Mouse (Mus musculus) urinary bladder, adult 18-20 months (tissue): ENCODE measurements around the gene Asb18.

ENCODE experiments used
- DNase-seq, 2 experiments: peaks; one replicate each; pipeline ENCODE4 v3.0.0; 2022; ENCODE audit warnings: low spot score in 2 of 2, mixed read lengths in 2 of 2

Gene Asb18

DNA sequence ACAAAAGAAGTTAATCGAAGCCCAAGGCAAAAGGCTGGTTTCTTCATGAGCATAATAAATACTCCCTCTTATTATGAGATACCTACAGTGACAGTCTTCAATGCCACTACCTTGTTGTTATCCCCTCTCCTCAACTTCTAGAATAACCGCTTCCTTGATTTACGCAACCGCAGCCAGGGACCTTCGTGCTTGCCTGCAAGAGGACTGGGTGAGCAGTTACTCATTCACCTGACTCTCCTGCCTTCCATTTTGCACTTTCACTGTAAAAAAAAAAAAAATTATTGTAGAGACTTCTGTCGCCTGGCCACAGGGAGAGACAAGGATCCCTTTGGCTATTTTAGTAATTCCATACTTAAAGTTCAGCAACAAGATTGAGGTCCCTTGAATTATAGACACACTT lies 81.4 kb downstream of the Asb18 start:
- no peak for DNase-seq

DNA sequence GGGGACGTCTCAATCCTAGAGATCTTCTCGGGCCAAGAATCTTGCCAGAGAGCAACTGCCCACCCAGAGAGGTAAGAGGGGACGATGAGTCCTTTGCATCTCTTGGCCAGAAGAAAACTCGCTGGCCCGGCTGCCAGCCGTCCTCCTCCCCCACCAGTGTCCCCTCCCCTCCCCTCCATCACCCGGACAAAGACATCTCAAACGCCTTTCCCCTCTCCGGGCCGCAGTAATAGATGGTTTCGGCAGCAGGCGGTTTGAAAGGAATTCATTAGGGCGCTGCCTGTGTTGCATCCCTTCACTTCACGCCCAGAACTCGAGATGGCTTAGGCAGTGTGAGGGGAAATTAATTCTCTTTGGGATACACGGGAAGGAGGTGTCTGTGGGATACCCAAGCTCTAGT lies 81.8 kb downstream of the Asb18 start:
- no peak for DNase-seq

DNA sequence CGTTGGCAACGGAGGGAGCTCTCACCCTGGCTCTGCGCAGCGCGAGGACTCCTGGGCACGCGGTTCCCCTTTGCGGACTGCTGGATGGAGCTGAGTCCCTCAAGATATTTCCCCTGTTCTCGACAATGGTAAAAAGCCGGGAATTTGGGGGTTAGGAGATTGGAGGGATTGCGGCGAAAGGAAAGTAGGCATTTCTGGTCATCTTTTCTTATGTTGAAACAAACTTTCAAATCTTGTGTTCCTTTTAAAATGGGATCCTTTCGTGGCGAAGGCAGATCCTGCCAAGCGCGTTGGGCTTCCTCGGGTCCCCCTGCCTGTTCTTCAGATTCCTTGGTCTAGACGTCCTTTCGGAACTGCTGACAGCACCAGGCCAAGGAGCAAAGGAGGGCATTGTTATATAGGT lies 82.4 kb downstream of the Asb18 start:
- DNase-seq = no peak

DNA sequence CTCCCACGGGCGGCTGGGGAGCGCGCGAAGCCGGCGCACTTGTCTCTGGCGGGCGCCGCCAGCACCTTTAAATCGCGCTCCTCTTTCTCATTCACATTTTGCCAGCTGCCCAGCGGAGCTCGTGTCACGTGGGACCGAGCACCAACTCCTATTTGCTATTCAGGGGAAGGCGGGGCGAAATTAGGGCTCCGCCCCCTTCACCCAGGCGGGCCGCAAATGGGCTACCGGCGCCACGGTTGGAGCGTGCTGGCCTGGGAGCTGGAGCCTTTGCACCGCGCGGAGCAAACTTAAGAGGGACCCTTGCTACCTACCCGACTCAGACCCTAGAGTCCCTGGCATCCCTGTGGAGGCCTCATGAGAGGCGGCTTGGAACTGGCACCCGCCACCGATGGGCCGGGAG lies 83.3 kb downstream of the Asb18 start, which contains the start of gene Gbx2:
TSS of gene Gbx2 (minus strand) at position 60 of the 400 bp plus-strand sequence.
- DNase-seq = no peak

DNA sequence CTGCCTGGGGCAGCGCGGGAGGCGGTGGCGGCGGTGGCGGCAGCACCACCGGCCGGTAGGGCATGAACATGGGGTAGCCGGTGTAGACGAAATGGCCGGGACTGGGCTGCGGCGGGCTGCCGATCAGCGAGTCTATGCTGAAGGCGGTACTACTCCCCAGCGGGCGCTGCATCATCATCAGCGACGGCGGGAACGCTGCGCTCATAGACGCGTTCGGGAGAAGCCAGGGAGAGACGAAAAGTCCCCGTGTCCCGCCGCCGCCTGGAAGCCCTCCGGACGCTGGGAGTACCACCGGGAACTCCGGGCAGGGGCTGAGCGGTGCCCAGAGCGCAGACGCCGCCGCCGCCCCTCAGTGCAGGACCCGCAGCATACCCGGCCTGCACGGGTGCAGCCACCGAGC lies 83.9 kb downstream of the Asb18 start:
- no peak for DNase-seq

DNA sequence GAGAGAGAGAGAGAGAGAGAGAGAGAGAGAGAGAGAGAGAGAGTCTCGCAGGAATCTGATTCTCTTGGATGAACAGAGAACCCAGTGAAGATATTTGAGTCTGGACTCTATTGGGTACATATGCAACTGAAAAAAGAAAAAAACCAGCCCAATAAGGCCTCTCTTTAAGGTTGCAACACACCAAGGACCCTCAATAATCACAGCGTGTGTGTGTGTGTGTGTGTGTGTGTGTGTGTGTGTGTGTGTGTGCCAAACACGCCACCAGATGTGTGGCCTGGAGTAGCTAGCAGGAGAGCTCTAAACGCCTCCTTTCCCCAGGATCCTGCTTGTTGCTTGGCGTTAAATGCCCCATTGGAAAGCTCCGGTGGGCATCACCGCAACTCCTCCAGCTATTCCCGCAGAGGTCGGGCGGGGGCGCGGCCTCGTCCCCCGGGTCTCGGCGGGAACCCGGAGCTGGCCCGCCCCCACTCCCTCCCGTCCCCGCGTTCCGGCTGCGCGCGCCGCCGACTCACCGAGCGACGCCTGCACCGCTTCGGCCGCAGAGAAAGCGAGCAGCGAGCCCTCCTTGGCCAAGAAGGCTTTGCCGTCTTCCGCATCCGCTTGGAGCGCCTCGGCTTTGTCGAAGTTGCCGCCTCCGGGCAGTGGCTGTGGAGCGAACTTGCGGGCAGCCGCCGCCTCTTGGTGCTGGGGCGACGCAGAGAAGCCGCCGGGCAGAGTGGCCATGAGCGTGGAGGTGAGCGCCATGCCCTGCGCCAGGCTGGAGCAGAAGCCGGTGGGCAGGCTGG lies 84.6 kb downstream of the Asb18 start:
- DNase-seq = no peak

DNA sequence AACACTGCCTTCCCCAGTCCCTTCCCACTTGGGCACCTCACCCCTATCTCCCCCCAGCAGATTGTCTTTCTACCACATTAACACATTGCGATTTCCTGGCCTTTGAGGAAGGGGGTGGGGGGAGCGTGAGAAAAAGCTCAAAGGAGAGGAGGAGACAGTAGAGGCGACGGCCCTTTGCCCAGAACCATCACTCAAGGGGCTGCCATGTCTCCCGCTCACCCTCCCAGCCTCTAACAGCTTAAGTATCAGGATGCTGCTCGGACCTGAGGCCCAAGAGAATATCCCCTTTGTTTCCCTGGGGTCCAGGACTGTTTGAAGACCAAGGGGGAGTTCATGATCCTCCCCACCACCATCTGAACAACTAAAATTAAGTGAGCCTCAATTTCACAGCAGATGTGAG lies 85.3 kb downstream of the Asb18 start:
- DNase-seq = no peak

DNA sequence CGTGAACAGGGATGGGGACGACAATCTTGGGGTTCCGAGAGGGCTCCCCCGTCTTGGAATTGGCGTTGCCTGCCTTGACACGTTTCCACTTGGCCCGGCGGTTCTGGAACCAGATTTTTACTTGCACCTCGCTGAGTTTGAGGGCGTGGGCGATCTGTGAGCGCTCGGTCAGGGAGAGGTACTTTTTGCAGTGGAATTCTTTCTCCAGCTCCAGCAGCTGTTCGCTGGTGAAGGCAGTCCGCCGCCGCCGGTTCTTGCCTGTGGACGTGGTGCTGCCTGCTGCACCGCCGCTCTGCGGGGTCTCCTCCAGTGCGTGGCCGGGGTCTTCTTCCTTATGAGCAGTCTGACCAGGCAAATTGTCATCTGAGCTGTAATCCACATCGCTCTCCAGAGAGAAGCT lies 85.8 kb downstream of the Asb18 start:
- no peak for DNase-seq

DNA sequence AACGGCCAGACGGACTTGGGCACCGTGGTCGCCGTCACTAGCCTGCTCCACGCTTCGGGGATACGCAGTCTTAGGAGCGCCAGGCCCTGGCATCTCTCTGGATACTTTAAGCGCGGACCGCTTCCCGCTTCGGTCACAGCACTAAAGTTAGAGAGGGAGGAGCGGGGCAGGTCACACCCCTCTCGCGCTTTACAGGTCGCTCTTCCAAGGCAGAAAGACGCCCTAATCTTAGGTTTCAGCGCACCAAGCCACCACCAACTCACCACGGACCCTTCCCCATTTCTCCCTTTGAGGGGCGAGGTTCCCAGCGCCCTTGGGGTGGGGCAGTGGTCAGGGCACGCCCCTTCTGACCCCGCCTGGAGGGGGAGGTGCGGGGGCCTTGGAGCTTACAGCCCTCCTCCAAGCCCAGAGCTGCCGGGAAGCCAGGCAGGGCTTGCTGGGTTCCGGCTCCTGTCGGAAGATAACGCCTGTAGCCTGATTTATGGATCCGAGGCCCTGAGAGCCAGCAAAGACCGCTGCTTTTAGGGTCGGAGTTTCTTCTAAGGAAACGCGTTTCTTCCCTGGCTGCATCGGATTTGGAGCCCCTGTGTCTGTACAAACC lies 87.3 kb downstream of the Asb18 start:
- no peak for DNase-seq

DNA sequence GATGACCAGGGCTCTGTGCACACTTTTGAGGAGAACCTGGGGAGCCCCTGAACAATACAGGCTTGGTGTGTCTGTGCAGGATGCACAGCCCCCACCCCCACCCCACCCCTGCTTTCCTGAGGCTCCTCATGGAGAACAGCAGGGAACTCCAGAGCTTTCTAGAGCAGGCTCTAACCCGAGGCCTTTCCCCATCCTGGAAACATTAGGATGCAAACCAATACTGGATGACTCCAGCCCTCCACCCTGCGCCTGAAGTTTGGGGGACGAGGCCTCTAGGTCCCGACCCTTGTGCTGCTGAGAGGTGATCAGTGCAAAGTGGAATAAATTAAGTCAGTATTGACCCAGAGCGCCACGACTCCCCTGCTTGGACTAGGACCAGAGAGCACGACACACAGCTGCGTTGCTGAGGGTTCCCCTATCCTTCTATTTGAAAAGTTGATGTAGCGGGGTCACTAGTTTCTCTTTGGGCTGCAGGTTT lies 87.8 kb downstream of the Asb18 start:
- DNase-seq = no peak

DNA sequence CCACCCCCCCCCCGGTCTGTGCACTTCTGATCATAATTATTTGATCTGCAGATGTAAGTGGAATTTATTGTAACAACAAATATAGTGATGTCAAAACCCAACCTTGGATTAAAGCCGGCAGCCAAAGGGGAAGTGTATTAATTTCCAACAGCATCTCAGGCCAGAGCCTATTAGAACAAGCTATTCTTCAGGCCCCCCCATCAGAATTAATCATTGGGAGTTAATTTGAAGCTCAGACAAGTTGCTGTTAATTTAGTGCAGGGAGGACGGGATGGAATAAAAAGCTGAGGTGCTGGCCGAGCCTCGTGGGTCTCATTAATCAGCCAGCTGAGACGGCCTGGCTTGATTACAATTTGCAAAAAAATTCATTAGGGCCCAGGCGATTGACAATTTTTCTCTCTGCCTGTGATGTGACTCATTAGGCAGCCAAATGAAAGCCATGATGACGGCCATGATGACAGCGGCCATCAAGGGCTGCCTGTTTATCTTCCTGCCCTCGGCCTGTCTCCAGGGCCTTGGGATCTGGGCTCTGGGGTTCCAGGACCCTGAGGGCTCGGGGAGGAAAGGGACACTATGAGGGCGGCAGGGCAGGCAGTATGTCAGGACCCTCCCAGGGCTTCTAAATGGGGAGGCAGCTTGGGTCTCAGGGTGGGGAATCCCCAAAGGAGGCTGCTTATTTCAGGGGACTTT lies 88.8 kb downstream of the Asb18 start:
- DNase-seq = no peak

DNA sequence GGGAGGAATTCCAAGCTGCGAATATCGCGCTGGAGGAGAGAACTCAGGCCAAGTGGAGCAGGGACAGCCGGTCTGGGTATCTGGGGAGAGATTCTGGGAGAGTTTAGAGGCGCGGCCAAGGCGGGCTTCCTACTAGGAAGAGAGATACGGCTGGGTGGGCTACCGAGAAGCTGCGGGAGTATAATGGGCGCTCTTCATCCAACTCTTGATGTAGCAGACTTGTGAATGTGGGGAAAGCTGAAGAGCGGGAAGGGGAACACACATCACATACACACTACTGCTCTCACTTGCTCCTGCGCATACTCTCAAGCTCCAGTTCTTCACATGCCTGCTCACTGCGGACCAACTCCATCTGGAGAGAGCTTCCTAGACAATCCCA lies 90.8 kb downstream of the Asb18 start:
- no peak for DNase-seq

DNA sequence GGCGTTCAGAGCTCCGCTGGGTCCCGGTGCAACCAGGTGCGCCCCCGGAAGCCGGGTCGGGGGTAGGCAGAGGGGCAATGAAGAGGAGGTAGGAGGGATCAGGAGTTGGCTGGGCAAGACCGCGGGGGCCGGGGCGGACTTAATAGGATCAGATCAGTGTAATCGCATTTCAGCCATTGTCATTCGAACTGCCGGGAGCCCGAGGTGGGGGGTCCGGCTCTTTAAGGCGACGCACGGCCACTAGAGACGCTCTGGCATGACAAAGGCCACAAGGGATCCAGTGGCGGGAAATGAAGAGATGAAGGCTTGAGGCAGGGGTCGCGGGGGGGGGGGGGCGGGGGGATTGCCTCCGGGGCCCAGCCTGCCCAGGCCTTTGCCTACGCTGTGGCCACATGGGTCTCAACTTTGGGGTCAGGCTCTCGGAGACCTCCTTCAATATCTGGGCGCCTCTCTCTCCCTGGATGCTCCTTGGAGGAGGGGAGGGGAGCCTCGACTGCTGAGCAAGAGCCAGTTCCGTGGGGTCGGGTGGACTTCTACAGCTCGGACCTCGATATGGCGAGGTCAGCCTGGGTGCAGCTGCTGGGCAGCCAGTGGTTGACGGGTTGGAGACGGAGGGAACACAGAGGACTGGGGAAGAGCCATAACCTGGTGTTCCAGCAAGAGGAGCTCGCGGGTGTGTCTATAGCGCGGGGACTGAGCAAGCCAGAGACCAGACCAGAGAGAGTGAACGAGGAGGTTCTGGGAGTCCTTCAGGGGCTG lies 91.4 kb downstream of the Asb18 start:
- no peak for DNase-seq

DNA sequence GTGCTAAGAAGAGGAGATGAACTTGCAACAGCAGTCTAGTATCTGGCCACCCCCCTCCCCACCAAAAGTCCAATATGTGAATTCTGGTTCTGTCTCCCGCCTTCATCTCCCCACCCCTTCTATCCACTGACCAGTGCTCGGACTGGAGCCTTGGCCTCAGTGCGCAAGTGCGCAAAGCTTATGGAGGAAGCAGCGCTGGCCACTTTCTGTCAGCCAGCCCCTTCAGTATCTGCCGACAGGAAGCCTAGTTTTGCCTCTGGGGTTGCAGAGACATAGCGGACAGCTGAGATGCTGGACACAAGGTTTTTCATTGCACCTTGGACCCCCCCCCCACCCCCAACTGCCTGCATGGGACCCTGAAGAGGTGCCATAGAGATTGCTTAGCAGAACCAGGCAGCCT lies 92.2 kb downstream of the Asb18 start:
- no peak for DNase-seq

DNA sequence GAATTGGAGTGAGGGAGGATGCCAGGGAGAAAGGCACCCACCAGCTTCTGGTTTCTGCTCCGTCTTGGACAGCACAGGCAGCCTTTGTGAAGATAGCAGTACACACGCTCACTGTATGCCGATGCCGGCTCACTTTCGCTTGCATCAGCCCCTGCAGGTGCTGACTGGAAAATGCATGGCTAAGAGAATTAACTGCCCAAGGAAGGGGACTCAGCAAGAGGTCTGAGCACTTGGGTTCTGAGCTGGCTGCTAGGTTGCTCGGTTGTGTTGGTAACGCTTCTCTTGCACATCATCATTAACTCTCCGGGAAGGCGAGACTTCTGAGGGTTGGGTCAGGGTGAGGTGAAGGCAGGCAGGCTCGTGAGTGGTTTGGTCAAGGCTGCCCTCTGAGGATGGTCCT lies 92.7 kb downstream of the Asb18 start:
- DNase-seq = no peak

DNA sequence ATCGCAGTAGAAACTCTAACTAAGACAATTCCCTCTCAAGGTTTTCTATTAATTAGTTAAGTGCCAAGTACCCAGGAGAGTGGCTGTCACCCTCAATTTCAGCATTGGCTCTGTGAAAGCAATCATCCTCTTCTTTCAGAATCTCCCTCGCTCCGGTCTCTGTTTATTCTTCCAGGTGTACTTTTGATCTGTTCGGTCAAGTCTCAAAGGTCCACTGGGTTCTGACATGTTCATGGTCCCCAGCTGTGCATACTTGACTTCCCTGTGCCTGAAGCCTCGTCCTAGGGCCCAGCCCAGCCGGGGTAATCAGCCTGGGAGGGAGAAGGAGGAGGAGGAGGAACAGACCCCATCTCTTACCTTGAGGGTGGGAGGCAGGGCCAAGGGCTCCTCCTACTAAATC lies 95.3 kb downstream of the Asb18 start:
- no peak for DNase-seq

DNA sequence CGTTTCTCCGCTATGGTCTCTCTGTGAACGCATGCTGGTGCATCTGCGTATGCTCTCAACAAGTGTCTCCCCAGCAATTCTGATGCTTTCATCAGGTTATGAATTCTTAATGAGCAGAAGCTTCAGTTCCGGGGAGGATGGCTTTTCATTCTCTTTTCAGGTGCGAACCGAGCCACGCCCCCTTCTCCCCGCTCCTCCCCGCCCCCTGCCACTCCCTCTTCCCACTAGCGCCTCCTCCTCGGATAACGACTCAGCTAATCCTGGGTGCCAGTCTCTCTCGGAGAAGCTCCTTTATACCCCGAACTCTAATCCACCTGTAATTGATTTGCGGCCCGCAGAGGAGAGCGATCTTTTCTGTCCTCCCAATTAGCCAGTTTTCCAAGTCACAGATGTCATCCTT lies 96.4 kb downstream of the Asb18 start:
- no peak for DNase-seq

DNA sequence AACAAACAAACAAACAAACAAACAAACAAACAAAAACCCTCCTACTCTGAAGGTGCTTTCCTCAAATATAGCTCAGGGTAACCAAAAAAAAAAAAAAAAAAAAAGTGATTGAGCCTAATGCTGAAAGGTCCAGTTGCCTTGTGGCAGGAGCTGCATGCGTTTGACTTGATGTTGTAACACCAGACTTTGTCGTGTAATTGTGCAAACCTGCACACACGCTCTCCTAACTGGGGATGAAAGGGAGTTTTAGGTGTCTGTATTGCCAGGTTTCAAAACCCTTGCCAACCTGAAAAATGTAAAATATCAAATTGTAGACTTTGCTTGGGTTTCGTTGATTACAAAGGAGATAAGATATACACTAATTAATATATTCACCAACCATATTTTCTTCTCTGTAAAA lies 100.9 kb downstream of the Asb18 start:
- no peak for DNase-seq

DNA sequence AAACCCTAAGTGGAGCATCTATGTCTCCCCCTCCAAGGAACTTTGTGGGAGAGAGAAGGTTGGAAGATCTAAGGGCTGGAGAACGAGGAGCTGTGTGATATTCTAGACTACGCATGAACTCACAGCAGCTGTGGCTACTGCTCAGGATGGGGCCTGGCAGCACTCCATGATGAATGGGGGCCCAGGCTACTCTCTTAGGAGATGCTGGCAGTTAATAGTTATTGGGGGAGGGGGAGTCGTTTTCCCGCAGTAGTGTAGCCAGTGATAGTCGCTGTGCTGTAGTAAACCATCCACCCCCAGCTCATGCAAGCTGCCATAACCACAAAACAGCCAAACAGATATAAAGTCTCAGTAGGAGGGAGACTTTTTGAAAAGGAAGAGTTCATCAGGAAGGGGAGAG lies 102.1 kb downstream of the Asb18 start:
- DNase-seq = no peak

DNA sequence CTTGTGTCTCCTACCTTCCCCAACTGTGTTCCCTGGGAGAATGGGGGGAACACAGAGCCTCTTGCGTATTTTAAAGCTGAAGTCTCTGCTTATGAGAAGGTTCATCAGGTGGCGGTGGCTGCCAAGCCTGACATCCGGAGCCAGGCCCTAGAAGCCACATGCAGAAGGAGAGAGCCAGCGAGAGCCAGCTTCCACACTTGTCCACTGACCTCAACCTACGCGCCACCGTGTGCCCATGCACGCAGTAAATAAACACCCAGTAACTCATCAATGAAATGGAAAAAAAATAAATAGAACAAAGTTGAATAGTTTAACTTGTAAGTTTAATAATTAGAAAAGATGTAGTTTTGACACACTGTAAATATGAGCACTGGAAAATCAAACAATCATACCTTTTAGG lies 104.7 kb downstream of the Asb18 start:
- no peak for DNase-seq

DNA sequence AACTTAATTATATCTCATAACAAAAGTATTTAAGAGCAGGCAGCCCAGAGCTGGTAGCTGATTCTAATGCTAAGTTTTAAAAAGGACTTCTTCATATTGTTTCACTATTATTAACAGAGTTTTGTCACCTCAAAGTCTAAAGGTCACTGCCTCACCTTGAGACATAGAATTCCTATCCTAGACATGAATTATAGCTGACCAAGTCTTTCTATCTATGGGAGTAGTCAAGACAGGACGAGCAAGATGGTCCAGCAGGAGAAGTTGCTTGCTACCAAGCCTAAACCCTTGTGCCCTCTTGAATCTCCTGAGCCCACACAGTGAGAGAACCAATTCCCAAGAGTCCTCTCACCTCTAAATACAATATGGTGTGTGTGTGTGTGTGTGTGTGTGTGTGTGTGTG lies 111.8 kb downstream of the Asb18 start:
- DNase-seq = no peak

DNA sequence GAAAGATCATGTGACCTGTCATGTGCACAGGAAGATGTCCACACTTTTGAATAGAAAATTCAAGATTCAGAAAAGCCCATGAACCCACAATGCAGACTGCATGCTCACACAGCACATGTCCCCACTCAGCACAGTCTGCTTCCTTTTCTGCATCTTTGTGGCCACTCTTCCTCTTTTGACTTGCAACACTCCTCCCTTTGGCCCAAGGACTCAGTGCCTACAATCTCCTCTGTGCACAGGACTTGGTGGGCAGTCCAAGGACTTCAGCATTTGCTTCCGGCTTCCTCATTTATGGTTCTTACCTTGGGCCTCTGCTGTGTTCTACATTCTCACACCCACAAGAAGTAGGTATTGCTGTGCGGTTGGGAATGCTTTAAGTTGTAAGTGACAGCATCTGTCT lies 112.2 kb downstream of the Asb18 start:
- no peak for DNase-seq
